Mouse (Mus musculus): ENCODE results near the gene Card6. TPM values are rescaled to one million over a fixed set of nuclear protein-coding genes. Genes with fewer than 3 reads are reported as not detected.

The Card6 gene
- 1.6 and 1.9 TPM in 2 replicates for polyA plus RNA-seq (2015; fragmentation: Nextera tagmentation; extraction: Ambion mirVana)

- WGBS, result 39% methylated on average over 21 of the region's 21 CpGs
- Histone ChIP-seq H3K27ac (peak within 1 kb of the TSS; percentile 65), H3K9ac (no peak within 1 kb of the TSS), H3K27me3 (replicated peaks) (no peaks in the 10 kb centered on the region), H3K4me1 (no peaks in the 10 kb centered on the region), H3K9me3 (no peaks in the 10 kb centered on the region), H3K4me2 (peak within 1 kb of the TSS; percentile 33), H3K4me3 (replicated peaks) (peak within 1 kb of the TSS; percentile 35), H3K36me3 (no peaks in the 10 kb centered on the region)
- ATAC-seq (ENCODE audit: insufficient read depth, low FRiP score, low read depth), result no peak
Measured at GRCm38 (mm10) chr15:5107686-5108654, at the start of gene Card6. Gene Card6, minus strand, starts transcription at chr15:5108539.

- 66% methylated on average over 1 of the region's 1 CpGs for WGBS
- Histone ChIP-seq H3K9ac (no peak overlapping the region), H3K9me3 (no peaks in the 10 kb centered on the region), H3K27ac (no peak overlapping the region), H3K27me3 (replicated peaks) (no peaks in the 10 kb centered on the region), H3K4me2 (no peak overlapping the region), H3K36me3 (no peaks in the 10 kb centered on the region), H3K4me1 (no peaks in the 10 kb centered on the region), H3K4me3 (replicated peaks) (no peak overlapping the region)
- ATAC-seq (ENCODE audit: insufficient read depth, low FRiP score, low read depth), result no peak
Measured at GRCm38 (mm10) chr15:5157386-5157785, 49.0 kb upstream of the Card6 start.

GRCm38 (mm10) chr15:5156355-5156754 is 48.0 kb upstream of the Card6 start:
- ATAC-seq (ENCODE audit: insufficient read depth, low FRiP score, low read depth), result no peak
- WGBS, result 81% methylated on average over 4 of the region's 4 CpGs
- no peaks in the 10 kb centered on the region for H3K9me3 ChIP-seq

GRCm38 (mm10) chr15:5155093-5155492 is 46.8 kb upstream of the Card6 start:
- ATAC-seq (ENCODE audit: insufficient read depth, low FRiP score, low read depth), result no peak
- H3K9ac ChIP-seq, result no peak overlapping the region
- WGBS, result 76% methylated on average over 5 of the region's 5 CpGs
- no peaks in the 10 kb centered on the region for H3K9me3 ChIP-seq
- H3K27ac ChIP-seq, result no peak overlapping the region
- no peak overlapping the region for H3K4me2 ChIP-seq
- H3K4me3 ChIP-seq (replicated peaks), result no peak overlapping the region
- no peaks in the 10 kb centered on the region for H3K4me1 ChIP-seq
- H3K36me3 ChIP-seq, result no peaks in the 10 kb centered on the region
- H3K27me3 ChIP-seq (replicated peaks), result no peaks in the 10 kb centered on the region

More at GRCm38 (mm10) chr15:5156355-5156754, 48.0 kb upstream of the Card6 start:
- H3K36me3 ChIP-seq, result no peaks in the 10 kb centered on the region
- H3K4me1 ChIP-seq, result no peaks in the 10 kb centered on the region
- no peak overlapping the region for H3K9ac ChIP-seq
- no peak overlapping the region for H3K4me2 ChIP-seq
- no peak overlapping the region for H3K4me3 ChIP-seq (replicated peaks)
- no peak overlapping the region for H3K27ac ChIP-seq
- no peaks in the 10 kb centered on the region for H3K27me3 ChIP-seq (replicated peaks)

GRCm38 (mm10) chr15:5154621-5155020 is 46.3 kb upstream of the Card6 start:
- H3K4me3 ChIP-seq (replicated peaks), result no peak overlapping the region
- no peaks in the 10 kb centered on the region for H3K36me3 ChIP-seq
- H3K4me1 ChIP-seq, result no peaks in the 10 kb centered on the region
- ATAC-seq (ENCODE audit: insufficient read depth, low FRiP score, low read depth), result no peak
- WGBS, result 71% methylated on average over 9 of the region's 9 CpGs
- H3K9ac ChIP-seq, result no peak overlapping the region
- H3K4me2 ChIP-seq, result no peak overlapping the region
- no peaks in the 10 kb centered on the region for H3K9me3 ChIP-seq
- no peak overlapping the region for H3K27ac ChIP-seq
- H3K27me3 ChIP-seq (replicated peaks), result no peaks in the 10 kb centered on the region

- no peak for ATAC-seq (ENCODE audit: insufficient read depth, low FRiP score, low read depth)
- H3K27me3 ChIP-seq (replicated peaks), result no peaks in the 10 kb centered on the region
- H3K4me2 ChIP-seq, result no peak overlapping the region
- 91% methylated on average over 6 of the region's 6 CpGs for WGBS
- H3K4me3 ChIP-seq (replicated peaks), result no peak overlapping the region
- no peak overlapping the region for H3K9ac ChIP-seq
- H3K9me3 ChIP-seq, result no peaks in the 10 kb centered on the region
- no peak overlapping the region for H3K27ac ChIP-seq
- no peaks in the 10 kb centered on the region for H3K4me1 ChIP-seq
- no peaks in the 10 kb centered on the region for H3K36me3 ChIP-seq
Measured at GRCm38 (mm10) chr15:5152171-5152570, 43.8 kb upstream of the Card6 start.

- Histone ChIP-seq H3K36me3 (no peaks in the 10 kb centered on the region), H3K4me2 (no peak overlapping the region), H3K4me3 (replicated peaks) (no peak overlapping the region), H3K27me3 (replicated peaks) (no peaks in the 10 kb centered on the region), H3K27ac (no peak overlapping the region), H3K9ac (no peak overlapping the region), H3K9me3 (no peaks in the 10 kb centered on the region), H3K4me1 (peaks cover 8% of the 10 kb centered on the region)
- no peak for ATAC-seq (ENCODE audit: insufficient read depth, low FRiP score, low read depth)
- WGBS, result 63% methylated on average over 4 of the region's 4 CpGs
Measured at GRCm38 (mm10) chr15:5149187-5149586, 40.8 kb upstream of the Card6 start.

- Histone ChIP-seq H3K27ac (no peak overlapping the region), H3K9ac (no peak overlapping the region), H3K9me3 (no peaks in the 10 kb centered on the region), H3K4me3 (replicated peaks) (peak overlapping the region; percentile 68), H3K4me2 (peak overlapping the region; percentile 66), H3K36me3 (no peaks in the 10 kb centered on the region), H3K27me3 (replicated peaks) (no peaks in the 10 kb centered on the region), H3K4me1 (peaks cover 8% of the 10 kb centered on the region)
- WGBS, result 43% methylated on average over 9 of the region's 9 CpGs
- no peak for ATAC-seq (ENCODE audit: insufficient read depth, low FRiP score, low read depth)
Measured at GRCm38 (mm10) chr15:5145196-5145945, 37.0 kb upstream of the Card6 start.

GRCm38 (mm10) chr15:5144021-5144778 is 35.9 kb upstream of the Card6 start:
- Histone ChIP-seq H3K9me3 (no peaks in the 10 kb centered on the region), H3K9ac (peak overlapping the region; percentile 86), H3K36me3 (no peaks in the 10 kb centered on the region), H3K4me3 (replicated peaks) (peak overlapping the region; percentile 68), H3K27ac (peak overlapping the region; percentile 91), H3K27me3 (replicated peaks) (no peaks in the 10 kb centered on the region), H3K4me2 (peak overlapping the region; percentile 66), H3K4me1 (peaks cover 8% of the 10 kb centered on the region)
- ATAC-seq (ENCODE audit: insufficient read depth, low FRiP score, low read depth), result peak; percentile 68
- WGBS, result under 1% methylated on average over 56 of the region's 61 CpGs

- Histone ChIP-seq H3K36me3 (no peaks in the 10 kb centered on the region), H3K4me1 (peaks cover 8% of the 10 kb centered on the region), H3K9ac (peak within 1 kb of the TSS; percentile 86), H3K27me3 (replicated peaks) (no peaks in the 10 kb centered on the region), H3K27ac (peak within 1 kb of the TSS; percentile 91), H3K9me3 (no peaks in the 10 kb centered on the region), H3K4me3 (replicated peaks) (peak within 1 kb of the TSS; percentile 68), H3K4me2 (peak within 1 kb of the TSS; percentile 66)
- ATAC-seq (ENCODE audit: insufficient read depth, low FRiP score, low read depth), result peak; percentile 87
- WGBS, result under 1% methylated on average over 62 of the region's 80 CpGs
Measured at GRCm38 (mm10) chr15:5143361-5144020, 35.2 kb upstream of the Card6 start, which contains the start of gene Prkaa1. Gene Prkaa1, plus strand, starts transcription at chr15:5143861.

GRCm38 (mm10) chr15:5142714-5143113 is 34.4 kb upstream of the Card6 start:
- H3K27ac ChIP-seq, result no peak overlapping the region
- H3K9ac ChIP-seq, result no peak overlapping the region
- no peaks in the 10 kb centered on the region for H3K27me3 ChIP-seq (replicated peaks)
- no peak overlapping the region for H3K4me2 ChIP-seq
- H3K9me3 ChIP-seq, result no peaks in the 10 kb centered on the region
- no peak for ATAC-seq (ENCODE audit: insufficient read depth, low FRiP score, low read depth)
- WGBS, result 58% methylated on average over 5 of the region's 5 CpGs
- H3K4me3 ChIP-seq (replicated peaks), result no peak overlapping the region
- no peaks in the 10 kb centered on the region for H3K36me3 ChIP-seq
- H3K4me1 ChIP-seq, result peaks cover 8% of the 10 kb centered on the region
